Mouse (Mus musculus): ENCODE data around the gene Abcg8.

Abcg8 gene

DNA sequence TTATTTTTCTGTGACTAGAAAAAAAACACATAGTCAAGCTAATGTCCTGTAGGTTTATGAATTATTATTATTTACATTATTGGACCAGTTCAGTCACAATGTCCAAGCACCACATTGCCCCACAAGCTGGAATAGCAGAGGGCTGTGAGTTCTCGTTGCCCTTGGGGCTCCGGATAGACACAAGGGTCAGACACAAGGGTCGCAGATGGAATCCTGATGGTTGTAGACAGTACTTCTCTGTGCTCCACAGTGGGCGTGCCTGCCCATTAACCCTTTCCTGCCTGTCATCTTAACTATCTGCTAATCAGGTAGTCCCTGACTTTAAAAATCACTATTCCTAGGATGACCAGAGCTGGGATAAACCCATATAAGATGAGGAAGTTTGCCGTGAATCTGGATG lies 17.9 kb upstream of the Abcg8 start:
- DNase-seq (ENCODE audit: low spot score in 2 of 2): no peak

DNA sequence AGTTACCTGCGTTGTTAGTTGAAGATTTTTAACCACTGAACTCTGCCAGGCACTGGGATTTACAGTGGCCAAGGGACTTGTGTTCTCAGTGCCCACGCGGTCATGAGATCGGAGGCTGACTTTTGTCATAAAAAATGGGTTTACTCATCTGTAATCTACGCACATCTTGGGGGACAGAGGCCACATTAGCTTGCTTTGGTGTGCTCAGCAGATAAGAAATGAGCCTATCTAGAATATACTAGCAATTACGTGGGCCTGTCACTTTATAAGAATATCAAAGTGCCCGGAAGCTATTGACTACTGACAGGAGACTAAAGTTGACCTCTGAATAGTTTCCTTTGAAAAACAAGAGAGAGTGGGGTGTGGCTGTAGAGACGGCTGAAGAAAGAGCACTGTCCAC lies 17.2 kb upstream of the Abcg8 start:
- no peak for DNase-seq (ENCODE audit: low spot score in 2 of 2)

DNA sequence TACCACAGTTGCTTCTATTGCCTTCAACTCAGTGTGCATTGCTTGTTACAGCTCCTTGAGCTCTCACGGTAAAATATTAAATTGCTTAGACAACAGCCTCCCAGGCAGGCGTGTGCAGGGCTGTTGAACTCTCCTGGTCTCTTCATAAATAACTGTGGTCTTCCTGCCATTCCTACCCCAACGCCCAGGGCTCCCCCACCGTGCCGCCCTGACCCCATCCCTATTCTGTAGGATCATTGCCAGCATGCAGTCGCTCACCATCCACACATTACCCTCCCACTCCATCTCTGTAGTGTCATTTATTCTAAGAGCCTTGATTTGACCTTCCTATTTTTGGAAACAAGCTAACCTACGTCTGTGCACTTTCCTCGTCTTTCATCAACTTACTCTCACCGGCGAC lies 11.0 kb upstream of the Abcg8 start:
- DNase-seq (ENCODE audit: low spot score in 2 of 2): no peak

DNA sequence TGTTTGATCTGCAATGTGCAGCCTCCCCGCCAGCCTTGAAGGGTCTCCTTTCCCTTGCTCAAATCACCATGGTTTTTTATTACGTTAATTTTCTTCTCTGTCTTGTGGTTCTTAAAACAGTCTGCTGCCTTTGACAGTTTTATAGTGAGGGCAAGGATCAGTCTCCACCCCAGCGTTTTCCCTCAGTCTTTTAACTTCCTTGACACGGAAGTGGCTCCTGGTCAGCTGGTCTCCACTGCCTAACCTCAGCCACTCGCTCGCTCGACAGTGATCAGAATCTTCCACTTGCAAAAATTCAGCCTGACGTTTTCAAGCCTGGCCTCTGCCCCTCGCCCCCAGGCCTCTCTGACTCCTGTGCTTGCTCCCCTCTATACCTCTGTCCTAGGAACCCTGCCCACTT lies 10.4 kb upstream of the Abcg8 start:
- no peak for DNase-seq (ENCODE audit: low spot score in 2 of 2)

DNA sequence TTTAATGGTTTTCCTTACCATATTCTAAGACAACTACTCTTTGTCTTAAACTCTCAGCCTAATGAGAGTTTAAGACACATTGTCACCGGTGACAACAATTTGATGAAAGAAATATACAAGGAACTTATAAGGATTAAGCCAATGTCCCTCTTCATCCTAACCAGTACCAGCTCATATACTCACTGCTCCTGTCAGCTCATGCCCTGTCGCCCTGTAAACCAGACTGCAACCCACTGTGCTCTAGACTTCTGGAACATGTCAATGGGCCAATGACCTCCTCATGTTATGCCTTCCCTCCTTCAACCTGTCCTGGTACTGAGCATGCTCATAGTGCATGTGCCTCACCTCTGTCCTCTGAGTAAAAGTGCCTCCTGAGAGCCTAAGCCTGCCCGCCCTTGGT lies 8.3 kb upstream of the Abcg8 start:
- no peak for DNase-seq (ENCODE audit: low spot score in 2 of 2)

DNA sequence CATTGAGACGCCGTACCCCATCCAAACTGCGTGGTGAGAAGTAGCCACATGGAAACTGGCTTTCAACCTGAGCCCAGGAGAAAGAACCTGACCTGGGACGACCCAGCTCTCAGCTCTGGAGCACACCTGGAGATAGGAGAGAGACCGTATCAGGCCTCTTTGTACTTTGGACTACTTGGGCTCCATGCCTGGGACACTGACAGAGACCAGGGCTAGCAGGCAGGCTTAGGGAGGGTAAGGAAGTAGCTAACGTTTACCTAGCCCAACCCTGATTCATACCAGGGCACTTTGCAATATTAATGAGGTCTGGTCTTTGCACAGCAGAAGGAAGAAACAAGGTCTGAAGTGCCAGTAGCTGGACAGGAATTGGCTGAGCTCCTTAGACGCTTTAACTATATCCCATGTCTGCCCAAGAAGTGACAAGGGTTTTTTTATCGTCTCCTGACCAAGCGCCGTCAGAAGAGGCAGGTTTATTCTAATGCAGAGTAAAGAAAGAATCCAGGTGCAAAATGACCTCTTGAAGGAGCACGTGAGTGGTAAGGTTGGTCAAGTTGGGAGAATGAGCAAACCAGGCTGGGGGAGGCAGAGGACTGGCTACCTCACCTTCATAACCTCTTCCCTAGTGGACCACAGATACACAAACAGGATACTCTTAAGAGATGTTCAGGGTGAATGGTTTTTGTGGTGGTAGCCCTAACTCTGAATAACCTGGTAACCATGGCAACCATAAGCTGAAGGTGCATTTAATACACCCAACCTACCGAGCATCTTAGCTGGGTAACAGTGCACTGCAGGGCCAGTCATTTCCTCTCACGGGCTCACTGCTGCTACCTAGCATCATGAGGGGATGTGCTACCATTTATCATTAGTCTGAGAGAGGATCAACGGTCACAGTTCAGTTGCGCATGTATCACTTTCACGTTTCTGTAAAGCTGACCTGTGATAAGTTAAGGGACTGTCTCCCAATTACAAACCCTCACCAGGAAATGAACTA lies 3.4 kb upstream of the Abcg8 start:
- no peak for DNase-seq (ENCODE audit: low spot score in 2 of 2)

DNA sequence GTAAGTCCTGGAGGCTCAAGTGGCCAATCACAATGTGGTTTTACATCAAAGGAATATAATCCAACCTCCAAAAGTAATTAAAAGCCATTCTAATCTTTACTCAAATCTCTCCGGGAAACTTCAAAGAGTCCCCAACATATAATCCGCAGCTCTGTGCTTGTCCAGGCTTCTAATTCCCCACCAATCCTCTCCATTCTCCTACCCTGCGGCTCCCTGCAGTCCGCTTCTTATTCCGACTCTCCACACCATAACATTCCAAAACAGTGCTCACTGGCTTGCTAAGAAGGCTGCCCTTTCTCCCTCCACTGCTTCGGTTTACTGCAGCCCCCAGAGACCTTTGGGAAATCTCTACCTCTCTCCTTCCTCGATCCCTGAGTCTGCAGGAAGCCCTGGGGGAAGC lies 2.1 kb upstream of the Abcg8 start:
- DNase-seq (ENCODE audit: low spot score in 2 of 2): no peak

DNA sequence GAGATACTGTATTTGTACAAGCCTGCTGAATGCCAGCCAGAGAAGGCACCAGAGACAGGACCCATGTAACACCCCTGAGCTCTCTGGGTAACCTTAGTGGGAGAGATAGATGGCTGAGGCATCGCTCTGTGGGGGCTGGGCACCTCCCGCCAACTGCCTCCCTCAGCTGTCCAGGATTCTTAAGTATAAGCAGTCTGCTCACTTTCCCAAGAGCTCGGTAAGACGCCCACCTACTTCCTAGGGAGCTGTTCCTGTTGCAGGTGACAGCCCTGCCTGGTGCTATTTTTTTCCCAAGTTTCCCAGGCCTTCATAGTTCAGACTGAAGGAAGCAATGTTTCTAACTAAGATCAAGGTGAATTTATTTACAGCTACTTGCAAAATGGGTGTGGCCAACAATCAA lies 898 bp upstream of the Abcg8 start:
- no peak for DNase-seq (ENCODE audit: low spot score in 2 of 2)

DNA sequence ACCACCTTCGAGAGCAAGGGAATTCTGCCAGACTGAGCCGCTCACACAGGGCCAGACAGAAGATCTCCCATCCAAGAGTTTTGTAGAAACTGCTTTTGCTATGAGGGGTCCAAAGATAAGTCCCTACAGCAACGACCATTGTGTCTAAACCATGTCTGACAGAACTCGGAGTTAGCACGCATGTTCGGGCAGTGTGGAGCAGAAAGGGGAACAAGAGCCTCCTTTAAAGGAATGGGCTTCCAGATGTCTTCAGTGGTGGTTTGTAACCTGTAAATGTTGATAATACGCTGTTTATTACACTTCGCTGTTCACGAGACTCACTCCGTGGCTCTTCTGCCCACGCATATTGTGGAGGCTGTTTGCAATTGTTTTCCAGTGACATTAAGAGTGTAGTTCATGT lies 1.5 kb downstream of the Abcg8 start:
- no peak for DNase-seq (ENCODE audit: low spot score in 2 of 2)

DNA sequence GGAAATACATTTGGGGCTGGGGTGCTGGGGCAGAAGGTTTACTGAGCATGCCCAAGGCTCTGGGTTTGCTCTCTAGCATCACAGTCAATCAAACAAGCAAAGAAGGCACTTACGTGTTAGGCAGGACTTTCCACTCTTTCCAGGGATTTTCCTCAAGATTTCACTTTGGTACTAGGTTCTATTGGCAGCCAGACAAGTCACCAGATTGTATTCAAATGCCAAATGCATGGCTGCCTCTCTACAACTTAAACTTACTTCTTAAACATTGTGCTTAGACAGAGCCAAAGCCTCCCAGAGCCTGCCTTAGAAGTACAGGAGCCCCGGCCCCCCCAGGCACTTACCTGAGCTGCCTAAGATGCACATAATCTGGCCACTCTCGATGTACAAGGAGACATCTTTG lies 5.6 kb downstream of the Abcg8 start:
- DNase-seq (ENCODE audit: low spot score in 2 of 2): no peak

DNA sequence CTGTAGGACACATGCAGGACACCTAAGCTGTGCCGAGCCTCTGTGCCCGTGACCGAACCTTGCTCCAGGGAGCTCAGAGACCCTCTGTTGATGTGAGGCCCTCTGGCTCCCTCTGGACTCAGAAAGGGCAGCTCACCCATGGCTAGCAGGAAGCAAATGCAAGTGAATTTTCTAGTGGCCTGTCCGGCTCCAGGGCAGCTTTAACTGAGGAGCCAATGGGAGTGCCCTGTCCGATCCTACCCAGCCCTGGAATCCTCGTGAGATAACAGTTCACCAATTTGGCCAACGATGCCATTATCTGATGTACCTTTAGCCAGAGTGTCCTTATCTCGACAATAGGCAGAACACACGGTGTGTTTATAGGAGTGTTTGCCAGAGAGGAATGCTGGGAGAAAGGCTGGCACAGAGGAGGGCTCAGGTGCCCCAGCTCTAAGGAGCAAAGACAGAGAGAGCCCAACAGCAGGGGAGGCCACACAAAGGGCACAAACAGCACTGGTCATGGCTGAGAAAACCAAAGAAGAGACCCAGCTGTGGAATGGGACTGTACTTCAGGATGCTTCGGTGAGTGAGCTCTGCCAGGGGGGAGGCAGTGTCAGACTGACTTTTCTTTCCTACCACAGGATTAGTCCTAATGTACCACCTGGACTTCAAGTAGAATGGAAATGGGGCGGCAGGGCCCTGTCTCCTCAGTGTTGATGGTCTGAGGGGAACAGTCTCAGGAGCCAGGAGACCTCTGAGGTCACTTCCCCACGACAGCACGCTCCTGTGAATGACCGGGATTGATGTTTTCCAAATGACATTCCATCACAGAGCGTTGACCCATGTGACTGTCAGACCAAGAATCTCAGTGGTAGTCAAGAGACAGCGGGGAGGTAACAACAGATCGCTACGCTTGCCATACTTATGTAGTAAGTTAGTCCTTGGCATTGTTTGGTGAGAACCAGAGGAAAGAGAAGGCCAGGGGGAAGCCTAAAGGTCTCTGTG lies 6.9 kb downstream of the Abcg8 start, which contains the start of gene Abcg5:
TSS of gene Abcg5 (minus strand) at position 278 of the 984 bp plus-strand sequence.
- no peak for DNase-seq (ENCODE audit: low spot score in 2 of 2)

DNA sequence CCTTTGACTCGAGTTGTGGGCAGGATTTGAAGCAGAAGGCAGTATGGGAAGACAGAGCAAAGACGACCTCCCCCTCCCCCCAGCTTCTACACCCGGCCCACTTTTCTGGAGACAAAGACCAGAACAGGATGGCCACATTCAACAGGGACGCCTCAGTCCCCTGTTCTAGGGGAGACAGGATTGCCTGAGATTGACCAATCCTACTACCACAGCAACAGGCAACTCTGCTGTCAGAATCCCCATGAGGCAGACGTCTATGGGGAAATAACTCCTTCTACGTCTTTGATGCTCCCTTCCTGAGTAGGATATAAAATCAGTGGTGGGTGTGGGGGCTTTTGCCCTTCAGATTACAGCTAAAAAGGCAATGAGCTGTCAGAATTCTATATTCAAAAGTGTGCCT lies 8.2 kb downstream of the Abcg8 start:
- no peak for DNase-seq (ENCODE audit: low spot score in 2 of 2)

DNA sequence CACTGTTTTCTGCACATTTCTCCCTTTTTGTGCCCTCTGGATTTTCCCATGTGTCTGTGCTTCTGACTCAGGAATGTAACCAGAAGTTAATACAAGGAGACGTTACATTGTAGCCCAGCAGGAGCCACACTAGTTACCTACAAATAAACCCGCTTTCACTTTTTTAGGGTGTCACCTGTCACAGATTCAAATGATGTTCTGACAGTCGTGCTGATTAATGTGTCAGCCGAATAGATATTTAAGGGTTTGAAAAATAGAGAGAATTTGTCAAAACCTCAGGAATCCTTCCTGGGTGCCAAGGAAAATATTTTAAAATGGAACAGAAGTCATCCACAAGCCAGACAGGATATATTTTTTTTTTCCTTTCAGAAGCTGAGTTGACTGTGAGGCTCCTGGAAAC lies 9.2 kb downstream of the Abcg8 start:
- no peak for DNase-seq (ENCODE audit: low spot score in 2 of 2)

DNA sequence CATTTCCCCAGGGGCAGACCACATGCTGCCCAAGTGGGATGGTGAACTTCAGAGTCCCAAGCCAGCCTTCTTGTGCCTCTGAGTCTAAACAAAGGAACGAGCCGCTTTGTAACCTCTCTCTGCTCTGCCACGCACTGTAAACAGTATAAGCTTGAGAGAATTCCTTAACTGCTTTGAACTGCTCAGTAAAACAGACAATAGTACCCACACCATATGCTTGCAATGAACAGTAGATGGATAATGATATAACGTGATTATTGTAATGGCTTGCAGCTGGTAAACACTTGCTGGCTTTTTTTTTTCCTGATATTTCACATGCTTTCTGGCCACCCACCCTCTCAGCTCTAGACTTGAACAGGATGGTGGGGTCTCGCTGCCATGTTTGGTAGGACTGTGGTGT lies 11.9 kb downstream of the Abcg8 start:
- no peak for DNase-seq (ENCODE audit: low spot score in 2 of 2)

DNA sequence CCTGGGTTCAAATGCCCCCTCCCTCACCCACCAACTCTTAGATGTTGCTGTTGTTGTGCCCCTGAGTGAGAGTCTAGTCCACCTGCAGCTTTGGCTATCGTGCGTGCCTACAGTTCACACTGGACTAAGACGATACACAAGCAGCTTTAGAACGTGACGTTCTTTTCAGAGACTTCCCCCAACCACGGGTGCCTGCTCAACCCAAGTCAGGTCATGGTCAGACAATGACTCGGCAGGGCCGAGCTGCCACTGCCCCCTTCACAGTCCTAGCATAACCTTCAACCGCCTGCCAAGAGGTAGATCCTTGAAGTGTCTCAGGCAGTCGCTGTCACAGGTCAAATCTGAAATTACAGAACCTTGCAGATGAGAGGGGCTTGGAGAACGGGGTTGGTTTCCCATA lies 12.7 kb downstream of the Abcg8 start:
- DNase-seq (ENCODE audit: low spot score in 2 of 2): no peak

DNA sequence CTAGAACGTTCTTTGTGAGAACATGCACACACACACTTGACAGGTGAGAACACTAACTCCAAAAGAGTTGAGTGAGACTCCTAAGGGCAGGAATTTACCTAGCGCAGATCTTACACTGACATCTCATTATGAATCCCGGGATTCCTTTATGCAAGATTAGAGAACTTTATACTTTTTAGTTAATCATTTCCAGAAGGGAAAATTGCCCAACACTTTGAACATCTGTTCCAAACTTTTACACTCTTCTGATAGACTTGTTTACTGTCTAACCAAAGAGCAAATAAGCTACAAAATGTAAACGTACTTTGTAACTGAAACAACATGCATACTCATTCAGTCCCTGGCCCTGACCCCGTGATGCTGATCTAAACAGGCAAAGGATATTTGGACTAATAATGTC lies 13.2 kb downstream of the Abcg8 start:
- DNase-seq (ENCODE audit: low spot score in 2 of 2): no peak

DNA sequence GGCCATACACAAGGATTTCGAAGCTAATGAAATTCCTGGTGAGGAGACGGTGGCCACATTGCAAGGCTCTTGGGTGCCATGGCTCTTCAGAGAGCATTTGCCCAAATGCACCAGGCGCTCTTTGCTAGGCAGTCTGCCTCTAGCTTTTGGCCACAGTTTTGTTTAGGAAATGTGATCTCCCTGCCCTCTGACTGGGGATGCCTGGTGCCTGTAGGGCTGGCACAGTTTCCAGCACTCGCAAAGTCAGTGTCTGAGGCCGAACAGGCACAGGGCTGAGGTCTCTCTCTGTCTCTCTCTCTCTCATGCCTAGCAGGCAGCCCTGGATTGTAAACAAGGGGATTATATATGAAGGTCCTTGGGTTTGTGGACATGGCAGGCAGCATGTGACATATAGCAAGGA lies 14.0 kb downstream of the Abcg8 start:
- no peak for DNase-seq (ENCODE audit: low spot score in 2 of 2)

DNA sequence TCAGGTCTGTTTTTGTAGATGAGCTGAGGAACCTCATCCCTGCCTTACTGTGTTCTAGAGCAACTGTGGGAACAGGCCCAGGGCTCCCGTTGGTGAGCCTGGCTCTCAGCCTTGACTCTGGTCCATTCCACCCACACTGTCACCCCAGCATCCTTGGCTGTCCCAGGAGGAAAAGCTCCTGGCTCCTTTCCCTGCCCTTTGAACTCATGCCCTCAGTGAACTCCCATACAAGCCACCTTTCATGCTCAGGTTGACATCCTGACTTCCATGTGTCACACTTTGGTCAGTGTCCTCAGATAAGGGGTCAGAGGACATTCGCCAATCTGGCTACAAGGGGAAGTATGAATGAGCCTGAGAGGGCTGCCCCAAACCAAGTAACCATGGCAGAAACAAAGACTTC lies 17.6 kb downstream of the Abcg8 start:
- DNase-seq (ENCODE audit: low spot score in 2 of 2): no peak

DNA sequence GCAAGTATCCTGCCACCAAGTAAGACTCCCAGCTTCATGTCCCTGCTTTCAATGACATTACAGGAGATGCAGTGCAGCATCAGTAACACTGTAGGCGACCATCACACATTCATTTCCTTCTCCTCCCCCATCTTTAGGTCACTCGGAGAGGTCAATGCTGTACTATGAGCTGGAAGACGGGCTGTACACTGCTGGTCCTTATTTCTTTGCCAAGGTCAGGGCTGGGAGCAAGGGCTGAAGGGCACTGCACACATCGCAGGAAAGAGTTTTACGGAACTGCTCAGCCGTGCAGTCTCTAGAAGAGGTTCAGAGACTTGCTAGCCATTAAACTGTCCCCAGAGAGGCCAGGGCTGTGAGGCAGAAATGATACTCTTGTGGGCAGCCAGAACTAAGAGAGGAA lies 20.4 kb downstream of the Abcg8 start:
- DNase-seq (ENCODE audit: low spot score in 2 of 2): no peak

DNA sequence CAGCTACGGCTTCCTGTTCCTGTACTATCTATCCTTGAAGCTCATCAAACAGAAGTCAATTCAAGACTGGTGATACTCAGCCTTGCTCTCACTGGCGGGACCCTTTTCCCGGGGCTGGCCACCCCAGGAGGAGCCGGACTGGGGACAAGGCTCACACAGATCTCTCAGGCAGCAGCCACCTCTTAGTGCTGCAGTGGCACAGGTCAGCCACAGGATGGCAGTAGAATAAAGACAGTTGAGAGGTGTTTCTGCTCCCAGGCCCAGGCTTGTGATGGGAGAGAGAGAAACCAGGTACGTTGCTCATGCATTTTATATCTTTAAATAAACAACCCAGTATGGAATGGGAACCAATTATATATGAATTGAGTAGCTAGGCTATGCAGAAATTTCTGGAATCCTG lies 22.6 kb downstream of the Abcg8 start:
- peak; percentile 24 to 54 for DNase-seq (ENCODE audit: low spot score in 2 of 2)

DNA sequence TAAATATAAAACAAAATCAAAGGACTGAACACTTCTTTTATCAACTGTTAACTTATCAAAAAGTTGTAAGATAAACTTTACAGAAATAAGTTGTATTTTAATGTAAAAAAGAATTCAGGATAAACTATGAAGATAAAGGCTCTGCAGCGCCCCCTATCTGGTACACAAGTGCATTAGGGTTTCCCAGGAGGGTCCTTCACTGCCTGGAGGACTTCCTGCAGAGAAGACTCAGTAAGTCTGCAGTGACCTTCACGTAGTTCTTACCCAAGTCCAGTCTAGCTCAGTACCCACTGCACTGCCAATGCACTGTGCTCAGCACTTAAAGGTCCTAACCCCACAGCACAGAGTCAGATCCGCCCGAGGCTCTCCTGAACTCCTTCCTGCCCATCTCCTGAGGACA lies 31.3 kb downstream of the Abcg8 start:
- no peak for DNase-seq (ENCODE audit: low spot score in 2 of 2)

DNA sequence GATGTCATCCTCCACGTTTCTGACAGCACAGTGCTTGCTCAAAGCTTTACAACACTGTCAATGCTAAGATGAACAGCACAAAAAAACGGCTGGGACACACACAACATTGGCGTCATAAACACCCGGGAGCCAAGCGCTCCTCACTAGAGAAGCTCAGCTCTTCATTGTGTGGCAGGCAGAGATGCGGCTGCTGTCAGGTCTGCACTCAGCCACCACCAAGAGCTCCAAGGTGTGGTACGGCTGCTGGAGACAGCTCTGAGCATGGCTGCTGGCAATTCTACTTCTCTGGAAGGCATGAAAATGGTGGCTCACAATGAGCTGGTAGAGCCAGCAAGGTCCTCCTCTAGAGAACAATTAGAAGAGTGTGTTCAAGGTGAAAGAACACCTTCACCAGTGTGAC lies 32.7 kb downstream of the Abcg8 start:
- DNase-seq (ENCODE audit: low spot score in 2 of 2): no peak

Measured in spleen, postnatal 10 days (tissue).